Mouse (Mus musculus) lung, embryonic 16.5 days (tissue): ENCODE measurements around the gene Ap3d1. TPM values are rescaled to one million over a fixed set of nuclear protein-coding genes. Genes with fewer than 3 reads are reported as not detected.

Experiments
- ATAC-seq: fragments of 200-750 bp; cut with Nextera tagmentation; 2 replicates; pipeline ENCODE4 v1.8.0; 2017; ENCODE audit warnings: low read depth, mild to moderate bottlenecking, moderate library complexity
- H3K27ac ChIP-seq: fragments of 300-500 bp; sonication (generic); 2 replicates; pipeline ENCODE4 v1.5.1; 2014; ENCODE audit warnings: mild to moderate bottlenecking, control low read depth, low read length
- H3K27me3 ChIP-seq: fragments of 300-500 bp; sonication (generic); 2 replicates; pipeline ENCODE4 v1.6.1; 2014; ENCODE audit warnings: low read depth, low read length, mixed read lengths; ENCODE audit not compliant: control insufficient read depth, insufficient read depth
- H3K36me3 ChIP-seq: fragments of 300-500 bp; sonication (generic); 2 replicates; pipeline ENCODE4 v1.6.1; 2014; ENCODE audit warnings: low read length; ENCODE audit not compliant: control insufficient read depth, insufficient read depth
- H3K4me1 ChIP-seq: fragments of 300-500 bp; sonication (generic); replicated peaks from 2 replicates; pipeline ENCODE4 v1.6.1; 2014; ENCODE audit warnings: low read length, mixed read lengths; ENCODE audit not compliant: control insufficient read depth, insufficient read depth
- H3K4me2 ChIP-seq: fragments of 300-500 bp; sonication (generic); 2 replicates; pipeline ENCODE4 v1.6.1; 2014; ENCODE audit warnings: low read depth, low read length, control low read depth
- H3K4me3 ChIP-seq: fragments of 300-500 bp; sonication (generic); 2 replicates; pipeline ENCODE4 v1.5.1; 2014; ENCODE audit warnings: mild to moderate bottlenecking, low read length, control low read depth
- H3K9ac ChIP-seq: fragments of 300-500 bp; sonication (generic); 2 replicates; pipeline ENCODE4 v1.6.1; 2014; ENCODE audit warnings: low read length, control low read depth
- H3K9me3 ChIP-seq: fragments of 300-500 bp; sonication (generic); 2 replicates; pipeline ENCODE4 v1.6.1; 2016; ENCODE audit warnings: low read length; ENCODE audit not compliant: control insufficient read depth
- WGBS: fragments of 180-500 bp; shearing (Covaris S2); extraction: QIAGEN DNeasy Blood & Tissue Kit; methylation state at CpG from one replicate; pipeline ENCODE4 v1.1.7; 2014; 5-methylcytosine and 5-hydroxymethylcytosine counted together
- polyA plus RNA-seq: library from polyadenylated mRNA; unstranded; fragments of >200 nt; fragmentation: Nextera tagmentation; extraction: Ambion mirVana; gene quantifications from 2 replicates; pipeline ENCODE4 v1.2.1, GENCODE M21; 2015

Ap3d1 gene
- polyA plus RNA-seq, 1 experiment from 2014 or later, result 59.9 TPM

- no peaks in the 10 kb centered on the region for H3K4me1 ChIP-seq
- no peak overlapping the region for H3K4me3 ChIP-seq
- ATAC-seq, result no peak
- no peak overlapping the region for H3K4me2 ChIP-seq
- no peaks in the 10 kb centered on the region for H3K9me3 ChIP-seq
- no peak overlapping the region for H3K9ac ChIP-seq
- 83% methylated on average over 6 of the region's 6 CpGs for WGBS
- no peak overlapping the region for H3K27ac ChIP-seq
- H3K27me3 ChIP-seq, result no peaks in the 10 kb centered on the region
- peaks cover 52% of the 10 kb centered on the region for H3K36me3 ChIP-seq
Measured at GRCm38 (mm10) chr10:80776358-80776869, 34.4 kb upstream of the Ap3d1 start.

DNA sequence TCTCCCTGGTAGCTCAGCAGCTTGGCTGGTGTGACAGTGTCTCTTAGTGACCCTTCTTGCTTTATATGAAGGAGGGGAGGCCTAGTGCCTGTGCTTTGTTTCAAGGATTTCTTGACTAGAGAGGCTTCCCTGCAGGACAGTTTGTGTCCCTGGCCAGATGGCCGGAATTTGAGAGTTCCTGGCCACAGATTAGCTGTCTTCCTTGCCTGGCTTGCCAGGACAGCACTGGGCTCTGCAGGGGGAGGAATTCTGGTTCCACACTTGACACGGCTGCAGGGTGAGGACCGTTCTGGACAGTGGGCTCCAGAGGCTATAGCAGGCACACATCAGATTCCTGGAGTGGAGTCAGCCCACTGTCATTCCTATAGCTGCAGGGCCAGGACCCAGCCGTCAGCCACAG lies 33.7 kb upstream of the Ap3d1 start:
- Histone ChIP-seq H3K4me1 (no peaks in the 10 kb centered on the region), H3K9me3 (no peaks in the 10 kb centered on the region), H3K4me3 (no peak overlapping the region), H3K9ac (no peak overlapping the region), H3K4me2 (no peak overlapping the region), H3K27me3 (no peaks in the 10 kb centered on the region), H3K27ac (no peak overlapping the region), H3K36me3 (peaks cover 51% of the 10 kb centered on the region)
- ATAC-seq, result no peak
- WGBS, result 88% methylated on average over 4 of the region's 4 CpGs

GRCm38 (mm10) chr10:80774981-80775380 lies 32.9 kb upstream of the Ap3d1 start:
- Histone ChIP-seq H3K4me3 (no peak overlapping the region), H3K4me2 (no peak overlapping the region), H3K36me3 (peaks cover 47% of the 10 kb centered on the region), H3K27me3 (no peaks in the 10 kb centered on the region), H3K9me3 (no peaks in the 10 kb centered on the region), H3K27ac (no peak overlapping the region), H3K4me1 (no peaks in the 10 kb centered on the region), H3K9ac (no peak overlapping the region)
- peak; percentile 11; the same call in 1 of the 2 replicates for ATAC-seq
- 91% methylated on average over 4 of the region's 4 CpGs for WGBS

DNA sequence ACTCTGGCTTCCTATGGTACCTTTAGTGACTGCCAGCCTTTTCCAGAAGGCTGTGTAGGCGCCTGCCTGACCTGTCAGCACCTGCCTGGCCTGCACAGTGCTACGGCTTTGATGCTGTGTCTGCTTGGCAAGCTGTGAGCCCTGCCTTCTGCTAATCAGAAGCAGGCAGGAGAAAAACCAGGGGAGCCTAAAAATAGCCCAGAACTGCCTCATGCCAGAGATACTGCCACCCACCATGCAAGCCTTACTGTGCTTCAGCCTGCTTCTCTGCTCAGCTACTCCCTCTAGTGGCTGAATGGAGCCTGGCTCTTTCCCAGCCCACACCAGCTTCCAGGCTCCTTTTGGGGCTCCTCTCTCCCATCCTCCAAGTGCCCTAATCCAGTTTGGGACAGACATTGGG lies 32.5 kb upstream of the Ap3d1 start:
- WGBS, result 58% methylated on average over 2 of the region's 2 CpGs

GRCm38 (mm10) chr10:80773816-80774215 lies 31.8 kb upstream of the Ap3d1 start:
- Histone ChIP-seq H3K9ac (no peak overlapping the region), H3K4me2 (no peak overlapping the region), H3K27ac (no peak overlapping the region), H3K4me3 (no peak overlapping the region), H3K27me3 (no peaks in the 10 kb centered on the region), H3K36me3 (peaks cover 45% of the 10 kb centered on the region), H3K4me1 (no peaks in the 10 kb centered on the region), H3K9me3 (no peaks in the 10 kb centered on the region)
- WGBS, result 78% methylated on average over 5 of the region's 5 CpGs
- no peak for ATAC-seq

More for the DNA sequence above, 32.5 kb upstream of the Ap3d1 start:
- Histone ChIP-seq H3K4me2 (no peak overlapping the region), H3K9me3 (no peaks in the 10 kb centered on the region), H3K9ac (no peak overlapping the region), H3K27me3 (no peaks in the 10 kb centered on the region), H3K4me1 (no peaks in the 10 kb centered on the region), H3K27ac (peak overlapping the region; percentile 29; the same call in 1 of the 2 replicates), H3K4me3 (no peak overlapping the region), H3K36me3 (peaks cover 47% of the 10 kb centered on the region)
- peak; percentile 75 for ATAC-seq

DNA sequence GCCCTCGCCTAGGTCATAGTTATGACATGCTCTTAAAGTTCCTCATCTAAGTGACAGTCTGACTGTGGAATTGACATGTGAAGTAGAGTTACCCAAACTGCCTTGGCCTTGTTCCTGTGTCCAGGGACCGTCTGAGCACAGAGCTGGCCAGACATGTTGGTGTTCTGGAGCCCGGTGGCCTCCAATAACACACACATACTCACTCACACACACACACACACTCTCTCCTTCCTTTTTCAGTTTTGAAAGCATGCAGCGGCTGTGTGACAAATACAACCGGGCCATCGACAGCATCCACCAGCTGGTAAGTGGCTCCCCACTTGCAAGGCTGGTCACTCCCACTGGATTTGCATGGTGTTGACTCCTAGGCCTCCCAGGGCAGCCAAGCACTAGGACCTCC lies 26.3 kb upstream of the Ap3d1 start:
- Histone ChIP-seq H3K9me3 (no peaks in the 10 kb centered on the region), H3K36me3 (peaks cover 37% of the 10 kb centered on the region), H3K27me3 (no peaks in the 10 kb centered on the region), H3K9ac (no peak overlapping the region), H3K4me3 (no peak overlapping the region), H3K27ac (no peak overlapping the region), H3K4me1 (peaks cover 8% of the 10 kb centered on the region), H3K4me2 (no peak overlapping the region)
- no peak for ATAC-seq
- 94% methylated on average over 6 of the region's 6 CpGs for WGBS

DNA sequence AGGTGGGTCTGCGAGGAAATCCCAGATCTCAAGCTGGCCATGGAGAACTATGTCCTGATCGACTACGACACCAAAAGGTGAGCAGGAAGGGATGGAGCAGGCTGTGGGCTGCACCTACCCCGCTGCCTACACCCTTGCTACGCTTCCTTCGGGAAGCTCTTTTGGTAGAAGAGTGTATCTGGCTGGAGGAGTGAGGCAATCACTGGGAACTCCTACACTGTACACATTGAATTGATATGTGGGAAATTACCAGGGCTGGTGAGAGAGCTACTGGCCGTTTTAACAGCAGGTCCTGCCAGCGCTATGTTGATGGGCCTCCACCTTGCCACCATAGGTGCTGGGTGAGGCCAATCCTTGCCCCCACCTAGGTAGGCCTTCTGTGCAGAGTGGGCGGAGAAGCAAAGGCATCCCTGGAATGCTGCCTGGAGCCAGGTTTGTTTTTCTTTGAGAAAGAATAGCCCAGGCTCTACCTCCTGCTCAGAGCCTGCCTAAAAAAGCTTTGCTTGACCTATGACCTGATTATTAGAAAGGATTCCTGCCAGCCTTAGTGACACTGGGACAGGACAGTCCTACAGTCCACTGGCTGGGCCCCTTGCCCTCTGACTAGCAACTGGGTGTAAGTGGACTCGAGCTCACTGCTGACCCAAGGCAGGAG lies 24.2 kb upstream of the Ap3d1 start:
- Histone ChIP-seq H3K4me2 (no peak overlapping the region), H3K9me3 (no peaks in the 10 kb centered on the region), H3K9ac (0 out of 2 replicates have a peak overlapping the region, but pooled peaks have one; percentile 9), H3K4me1 (peaks cover 8% of the 10 kb centered on the region), H3K4me3 (no peak overlapping the region), H3K27ac (peak overlapping the region; percentile 77), H3K27me3 (no peaks in the 10 kb centered on the region), H3K36me3 (peaks cover 22% of the 10 kb centered on the region)
- 54% methylated on average over 10 of the region's 10 CpGs for WGBS
- ATAC-seq, result peak; percentile 75

GRCm38 (mm10) chr10:80765746-80766145 lies 23.7 kb upstream of the Ap3d1 start:
- H3K27ac ChIP-seq, result peak overlapping the region; percentile 77
- WGBS, result 54% methylated on average over 2 of the region's 2 CpGs
- no peaks in the 10 kb centered on the region for H3K27me3 ChIP-seq
- H3K4me3 ChIP-seq, result no peak overlapping the region
- no peak overlapping the region for H3K4me2 ChIP-seq
- H3K4me1 ChIP-seq, result peaks cover 12% of the 10 kb centered on the region
- H3K9me3 ChIP-seq, result no peaks in the 10 kb centered on the region
- 0 out of 2 replicates have a peak overlapping the region, but pooled peaks have one; percentile 9 for H3K9ac ChIP-seq
- peaks cover 18% of the 10 kb centered on the region for H3K36me3 ChIP-seq
- ATAC-seq, result peak; percentile 17; the same call in 1 of the 2 replicates

DNA sequence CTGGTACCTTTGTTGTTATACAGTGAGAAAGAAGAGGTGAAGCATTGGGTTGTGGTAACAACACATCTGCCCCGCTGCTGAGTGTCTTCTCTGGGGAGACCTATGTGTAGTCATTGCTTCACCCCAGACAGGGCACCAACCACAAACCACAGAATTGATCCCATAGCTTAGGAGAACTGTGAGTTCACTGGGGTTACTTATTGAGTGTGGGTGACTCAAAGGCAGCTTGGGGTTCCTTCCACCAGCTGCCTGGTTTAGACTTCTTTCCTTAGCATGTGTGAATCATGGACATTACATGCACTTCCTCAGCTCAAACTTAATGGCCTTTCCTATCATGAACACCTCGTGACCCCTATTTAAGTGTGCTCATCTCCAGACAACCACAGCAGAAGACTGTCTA lies 21.4 kb upstream of the Ap3d1 start:
- Histone ChIP-seq H3K9ac (no peak overlapping the region), H3K4me3 (no peak overlapping the region), H3K36me3 (peaks cover 12% of the 10 kb centered on the region), H3K27ac (no peak overlapping the region), H3K4me2 (no peak overlapping the region), H3K4me1 (peaks cover 15% of the 10 kb centered on the region), H3K27me3 (no peaks in the 10 kb centered on the region), H3K9me3 (no peaks in the 10 kb centered on the region)
- WGBS, result 88% methylated on average over 2 of the region's 2 CpGs
- no peak for ATAC-seq
